Mouse (Mus musculus): ENCODE measurements around the gene Gm10840.

DNA sequence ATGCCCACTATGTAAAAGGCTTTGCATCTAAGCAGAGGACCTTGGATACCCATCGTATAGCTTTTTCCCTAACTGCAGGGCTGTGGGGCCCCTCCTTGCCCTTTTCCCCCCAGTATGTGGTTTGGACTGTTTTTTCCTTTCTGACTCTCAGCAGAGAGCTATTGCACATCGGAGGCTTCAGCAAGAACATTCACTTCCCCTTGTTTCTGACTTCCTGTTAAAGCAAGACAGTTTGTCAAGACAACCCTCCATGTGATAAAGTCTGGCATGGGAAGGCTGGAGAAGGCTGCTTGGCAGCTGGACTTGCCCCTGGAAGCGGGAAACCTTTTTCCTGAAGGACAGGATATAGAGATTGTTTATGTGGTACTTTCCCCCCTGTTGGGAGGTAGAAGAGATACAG is 37.9 kb upstream of the Gm10840 start:
- TF ChIP-seq CTCF (IDR thresholded peaks at IDR 0.05; ENCODE audit: low read depth, low read length): no peak
- no peak for TF ChIP-seq EP300 (IDR thresholded peaks at IDR 0.05; ENCODE audit: insufficient read depth, low read depth, low read length)
- TF ChIP-seq POLR2A (IDR thresholded peaks at IDR 0.05; ENCODE audit: insufficient read depth, low read length): no peak

All from ES-Bruce4 (cell line).